Mouse (Mus musculus) CH12F3 (cell line): ENCODE data around the gene Tead1.

ENCODE experiments used
- in situ Hi-C: fragments of 300-500 bp; cut with MboI; formaldehyde crosslinking; loops from 2 replicates; pipeline ENCODE4 v1.14.3; 2020; ENCODE audit warnings: low sequenced_read_pairs

Tead1 gene

GRCm38 (mm10) chr7:112769866-112770265 lies 90.7 kb downstream of the Tead1 start:
- in situ Hi-C loops = no loop called here

DNA sequence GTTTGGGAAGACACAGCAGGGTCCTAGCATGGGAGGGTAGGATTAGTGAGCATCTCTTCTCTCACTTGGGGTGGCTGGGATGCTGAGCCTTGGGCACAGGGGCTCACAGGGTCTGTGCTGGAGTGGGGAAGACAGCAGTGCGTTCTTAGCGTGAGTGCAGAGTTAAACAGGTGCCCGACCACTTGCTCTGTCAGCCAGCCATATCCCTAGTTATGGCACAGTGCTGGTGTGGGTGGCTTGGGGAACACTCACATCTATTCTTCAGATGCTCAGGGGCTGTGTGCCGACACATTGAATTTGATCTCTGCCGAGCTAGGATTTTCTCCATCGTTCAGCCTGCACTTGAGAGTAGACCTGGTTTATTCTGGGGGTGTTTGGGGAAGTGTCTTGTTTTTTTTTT lies 92.3 kb downstream of the Tead1 start:
- in situ Hi-C loops = no loop called here

DNA sequence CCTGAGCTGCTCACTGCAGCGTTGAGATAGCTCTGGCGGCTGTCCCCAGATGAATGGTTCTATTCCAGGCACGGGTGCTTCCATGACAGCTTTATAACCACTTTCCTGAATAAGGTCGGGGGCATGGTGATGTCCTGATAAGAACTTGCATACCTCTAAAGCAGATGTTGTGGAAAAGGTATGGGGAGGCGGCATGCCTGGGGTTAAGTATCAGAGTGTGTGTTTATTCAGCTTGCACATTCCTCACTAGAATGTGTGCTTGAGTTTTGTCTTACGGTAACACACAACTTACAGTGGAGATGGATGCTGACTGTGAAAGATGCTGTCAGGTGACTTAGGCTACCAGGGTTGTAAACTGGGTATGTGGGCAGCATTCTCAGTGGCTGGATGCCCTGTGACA lies 93.7 kb downstream of the Tead1 start:
- in situ Hi-C loops = no loop called here

- in situ Hi-C loops = no loop called here
Measured at GRCm38 (mm10) chr7:112773601-112774000, 94.5 kb downstream of the Tead1 start.

DNA sequence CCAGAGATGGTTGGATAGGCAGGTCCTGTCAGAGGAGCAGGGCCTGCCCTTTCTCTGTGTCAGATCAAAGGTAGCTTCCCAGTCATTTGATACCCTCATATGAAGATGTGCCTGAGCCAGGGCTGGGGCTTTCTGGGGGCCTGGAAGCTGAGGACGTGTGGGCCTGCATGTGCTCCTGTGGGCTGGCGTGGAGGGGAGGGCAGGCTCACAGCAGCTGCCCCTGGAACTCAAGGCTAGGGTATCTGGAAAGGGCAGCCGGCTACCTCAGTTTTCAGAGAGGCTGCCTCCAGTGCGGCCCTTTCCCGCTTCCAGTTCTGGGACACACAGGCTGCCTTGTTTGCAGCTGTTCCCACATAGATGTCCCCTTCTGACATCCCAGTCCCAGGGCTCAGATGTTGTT lies 96.7 kb downstream of the Tead1 start:
- in situ Hi-C loops = no loop called here

GRCm38 (mm10) chr7:112776670-112777069 lies 97.6 kb downstream of the Tead1 start:
- in situ Hi-C loops = no loop called here

- in situ Hi-C loops = no loop called here
Measured at GRCm38 (mm10) chr7:112779636-112780035, 100.5 kb downstream of the Tead1 start.

GRCm38 (mm10) chr7:112780910-112781309 lies 101.8 kb downstream of the Tead1 start:
- in situ Hi-C loops = no loop called here

GRCm38 (mm10) chr7:112781987-112782386 lies 102.9 kb downstream of the Tead1 start:
- in situ Hi-C loops = no loop called here

DNA sequence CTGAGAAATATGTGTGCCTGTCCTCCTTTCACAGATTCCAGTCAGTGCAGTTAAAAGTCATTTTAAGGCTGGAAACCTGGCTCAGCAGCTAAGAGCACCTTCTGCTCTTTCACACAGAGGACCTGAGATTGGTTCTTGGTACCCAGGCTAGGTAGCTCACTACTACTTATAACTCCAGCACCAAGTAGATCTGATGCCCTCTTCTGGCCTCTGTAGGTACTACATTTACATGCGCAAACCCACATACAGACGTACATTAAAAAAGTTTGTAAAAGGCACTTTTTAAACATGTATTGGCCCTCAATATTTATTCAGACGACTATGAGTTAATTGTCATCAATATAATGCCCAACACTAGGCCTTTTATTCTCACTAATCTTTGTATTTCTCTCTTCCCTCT lies 105.2 kb downstream of the Tead1 start:
- in situ Hi-C loops = no loop called here

- in situ Hi-C loops = no loop called here
Measured at GRCm38 (mm10) chr7:112785271-112785670, 106.2 kb downstream of the Tead1 start.

- in situ Hi-C loops = no loop called here
Measured at GRCm38 (mm10) chr7:112786556-112787225, 107.6 kb downstream of the Tead1 start.

DNA sequence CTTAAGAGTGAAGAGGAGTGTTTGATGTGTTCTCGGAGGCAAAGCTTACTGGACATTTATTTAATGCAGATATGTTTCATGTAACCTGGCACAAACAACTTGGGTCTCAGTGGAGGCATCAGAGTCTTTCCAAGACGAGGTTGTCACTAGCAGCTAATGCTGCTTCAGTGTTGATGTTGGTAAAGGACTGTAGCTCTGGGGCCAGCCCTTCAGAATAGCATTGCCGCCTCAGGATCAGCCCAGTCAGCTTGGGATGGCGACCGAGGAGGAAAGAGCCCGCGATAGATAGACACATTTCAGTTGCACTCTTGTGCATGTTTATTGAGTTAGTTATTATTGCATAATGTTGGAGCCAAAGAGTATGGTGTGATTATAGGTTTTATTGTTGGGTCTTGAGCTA lies 108.2 kb downstream of the Tead1 start:
- in situ Hi-C loops = no loop called here

GRCm38 (mm10) chr7:112788321-112788751 lies 109.2 kb downstream of the Tead1 start:
- in situ Hi-C loops = no loop called here

DNA sequence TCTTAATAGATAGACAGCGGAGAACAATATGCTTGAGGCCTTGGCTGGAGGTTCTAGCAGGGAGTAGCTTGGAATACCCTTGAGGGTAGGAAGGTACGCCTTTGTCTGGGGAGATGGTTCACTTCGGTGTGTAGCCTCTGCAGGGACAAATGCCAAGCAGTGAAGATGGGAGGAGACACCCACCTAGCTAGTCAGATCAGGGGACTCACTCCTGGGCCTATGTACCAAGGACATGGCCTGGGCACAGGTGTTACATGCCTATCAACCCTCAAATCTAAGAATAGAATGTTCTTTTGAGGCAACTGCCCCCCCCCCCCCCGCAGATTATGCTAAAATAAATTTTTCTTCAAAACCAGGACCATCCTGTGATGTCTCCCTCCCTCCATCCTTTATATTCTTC lies 110.6 kb downstream of the Tead1 start:
- in situ Hi-C loops = no loop called here

DNA sequence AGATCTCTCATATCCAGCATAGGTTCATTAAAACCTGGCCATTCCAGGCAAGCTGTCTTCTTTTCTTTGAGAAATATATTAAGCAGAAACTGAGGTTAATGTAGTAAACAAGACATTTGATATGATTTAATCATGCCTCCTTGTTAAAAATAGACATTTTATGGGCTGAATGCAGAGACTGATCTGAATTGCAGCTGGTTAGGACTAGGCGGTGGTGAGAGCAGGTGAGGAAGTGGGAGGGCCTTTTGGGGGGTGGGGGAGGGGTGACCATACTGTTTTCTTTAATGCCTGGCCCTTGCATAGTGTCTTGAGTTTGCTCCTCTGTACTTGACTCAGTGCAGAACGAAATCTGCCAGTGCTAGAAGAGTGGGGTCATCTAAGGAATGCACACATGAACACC lies 111.2 kb downstream of the Tead1 start:
- in situ Hi-C loops = no loop called here

GRCm38 (mm10) chr7:112792679-112793078 lies 113.6 kb downstream of the Tead1 start:
- in situ Hi-C loops = no loop called here

DNA sequence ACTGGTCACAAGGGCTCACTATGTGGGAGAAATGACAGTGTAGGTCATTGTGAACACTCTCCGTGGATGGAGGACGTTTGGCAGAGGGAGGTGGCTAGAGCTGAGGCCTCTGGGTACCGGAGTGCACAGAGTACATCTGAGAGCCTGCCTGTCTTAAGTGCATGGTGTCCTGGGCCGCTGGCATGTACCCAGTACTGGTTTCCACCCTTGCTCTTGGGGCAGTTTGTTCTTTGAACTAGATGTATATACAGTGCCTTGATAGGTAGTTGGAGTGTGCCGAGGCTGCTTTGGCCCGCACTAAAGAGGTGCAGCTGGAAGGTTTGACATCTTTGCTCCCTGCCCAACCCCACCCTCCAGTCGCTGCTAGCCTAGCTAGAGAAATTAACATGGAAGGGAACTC lies 114.8 kb downstream of the Tead1 start:
- in situ Hi-C loops = no loop called here

GRCm38 (mm10) chr7:112794481-112794880 lies 115.4 kb downstream of the Tead1 start:
- in situ Hi-C loops = no loop called here

- in situ Hi-C loops = no loop called here
Measured at GRCm38 (mm10) chr7:112797526-112798321, 118.6 kb downstream of the Tead1 start.

DNA sequence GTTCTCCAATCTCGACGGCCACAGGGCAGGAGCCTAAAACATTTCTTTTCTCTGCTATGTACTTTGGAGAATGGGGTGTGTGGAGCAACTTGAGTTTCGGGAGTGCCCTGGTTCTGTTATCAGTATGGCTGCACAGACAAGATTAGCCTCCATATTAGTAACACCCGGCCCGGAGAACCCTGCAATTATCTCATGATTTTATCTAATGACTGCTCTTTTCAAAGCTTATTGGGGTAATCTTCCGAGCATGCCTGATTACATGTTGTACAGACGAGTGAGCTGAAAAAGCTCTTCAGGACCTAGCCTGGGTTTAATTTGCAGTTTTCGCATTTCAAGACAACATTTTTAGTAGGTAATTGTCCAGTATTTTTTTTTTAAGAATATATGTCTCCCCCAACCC lies 122.6 kb downstream of the Tead1 start:
- in situ Hi-C loops = no loop called here

- in situ Hi-C loops = no loop called here
Measured at GRCm38 (mm10) chr7:112806718-112807400, 127.7 kb downstream of the Tead1 start.
